Mouse (Mus musculus): ENCODE measurements at regions not wholly inside any gene's neighbourhood (a gene's known extent, or its start where the extent isn't known, plus 50 kb on each side); places are given as distances from the start of the nearest gene placed in this dataset.

DNA sequence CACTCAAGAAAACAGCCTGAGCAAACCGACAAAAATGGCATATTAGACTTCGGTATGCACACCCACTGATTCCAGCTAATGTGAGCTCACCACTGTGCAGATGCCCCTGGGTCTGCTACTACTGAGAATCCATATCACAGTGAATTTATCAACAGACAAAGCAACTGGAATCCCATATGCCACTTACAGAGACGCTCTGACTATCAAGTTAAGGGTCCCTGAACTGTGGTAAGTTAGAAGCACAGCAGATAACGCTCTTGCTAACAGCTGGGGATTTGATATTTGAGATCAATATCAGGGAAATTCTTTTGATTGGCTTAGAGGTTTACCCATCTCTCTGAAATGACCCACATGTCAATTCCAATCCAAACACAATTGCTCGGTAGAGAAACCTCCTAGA lies 205.0 kb downstream of the Parm1 start:
- Histone ChIP-seq H3K27ac (no peak overlapping the region), H3K9me3 (replicated peaks) (no peaks in the 10 kb centered on the region), H3K9ac (no peak overlapping the region), H3K36me3 (no peaks in the 10 kb centered on the region), H3K4me2 (no peak overlapping the region), H3K27me3 (replicated peaks) (no peaks in the 10 kb centered on the region), H3K4me3 (no peak overlapping the region), H3K4me1 (peaks cover 36% of the 10 kb centered on the region)
- WGBS (ENCODE audit: insufficient replicate concordance): 59% methylated on average over 5 of the region's 5 CpGs
- no peak for ATAC-seq

DNA sequence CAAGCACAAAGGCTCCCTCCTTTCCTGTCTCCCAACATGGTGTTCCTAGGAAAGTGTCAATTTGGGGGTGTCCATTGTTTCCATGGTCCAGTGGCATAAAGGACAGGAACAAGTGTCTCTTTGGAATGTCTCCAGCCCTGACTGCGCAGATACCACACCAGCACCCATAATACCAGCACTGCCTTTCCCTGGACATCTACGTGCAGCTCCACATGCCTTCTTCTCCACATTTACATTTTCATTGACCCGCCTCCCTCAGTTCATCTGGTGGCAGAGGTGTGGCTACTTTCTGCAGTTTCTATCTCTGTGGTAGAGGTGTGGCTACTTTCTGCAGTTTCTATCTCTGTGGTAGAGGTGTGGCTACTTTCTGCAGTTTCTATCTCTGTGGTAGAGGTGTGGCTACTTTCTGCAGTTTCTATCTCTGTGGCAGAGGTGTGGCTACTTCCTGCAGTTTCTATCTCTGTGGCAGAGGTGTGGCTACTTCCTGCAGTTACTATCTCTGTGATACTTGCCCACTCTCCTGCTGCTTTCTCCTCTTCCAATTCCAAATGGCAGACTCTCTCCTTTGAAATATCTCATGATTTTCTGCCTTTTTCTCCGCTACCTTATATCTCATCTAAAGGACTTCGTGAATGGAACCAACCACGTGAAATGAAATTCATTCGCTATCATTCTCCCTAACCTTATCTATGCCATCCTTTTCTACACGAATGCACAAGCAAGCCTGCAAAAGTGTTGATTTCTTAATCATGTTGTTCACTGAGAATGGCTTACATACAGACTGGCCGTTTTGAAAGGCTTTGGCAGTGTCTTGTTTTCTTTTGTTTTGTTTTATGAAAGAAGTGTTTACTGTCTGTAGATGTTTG lies 204.0 kb downstream of the Parm1 start:
- H3K27me3 ChIP-seq (replicated peaks): no peaks in the 10 kb centered on the region
- peaks cover 36% of the 10 kb centered on the region for H3K4me1 ChIP-seq
- no peak overlapping the region for H3K9ac ChIP-seq
- no peak overlapping the region for H3K4me3 ChIP-seq
- no peak overlapping the region for H3K4me2 ChIP-seq
- no peaks in the 10 kb centered on the region for H3K9me3 ChIP-seq (replicated peaks)
- H3K27ac ChIP-seq: peak overlapping the region; percentile 45; the same call in 1 of the 2 replicates
- no peaks in the 10 kb centered on the region for H3K36me3 ChIP-seq
- whole genome bisulfite sequencing (ENCODE audit: insufficient replicate concordance): 36% methylated on average over 9 of the region's 9 CpGs
- ATAC-seq: 0 out of 2 replicates have a peak, but pooled peaks have one; percentile 54

DNA sequence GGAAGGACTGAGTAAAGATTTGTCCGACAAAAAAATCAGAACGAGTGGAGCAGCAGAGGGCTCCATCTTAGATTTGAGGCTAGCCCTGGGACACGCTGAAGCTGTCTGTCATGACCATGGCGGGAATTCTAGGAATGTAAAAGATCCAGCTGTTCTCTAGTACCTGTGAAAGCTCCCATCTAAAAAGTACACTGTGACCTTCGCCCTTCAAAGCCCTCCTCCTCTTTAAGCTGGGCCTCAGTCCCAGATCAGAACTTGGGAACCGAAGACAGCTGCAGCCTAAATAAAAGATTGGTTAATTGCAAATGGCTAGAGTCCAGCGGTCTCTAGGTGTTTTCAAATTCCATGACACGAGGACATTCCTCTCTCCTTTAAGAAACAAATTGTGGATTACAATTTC lies 195.6 kb downstream of the Parm1 start:
- no peak for ATAC-seq

DNA sequence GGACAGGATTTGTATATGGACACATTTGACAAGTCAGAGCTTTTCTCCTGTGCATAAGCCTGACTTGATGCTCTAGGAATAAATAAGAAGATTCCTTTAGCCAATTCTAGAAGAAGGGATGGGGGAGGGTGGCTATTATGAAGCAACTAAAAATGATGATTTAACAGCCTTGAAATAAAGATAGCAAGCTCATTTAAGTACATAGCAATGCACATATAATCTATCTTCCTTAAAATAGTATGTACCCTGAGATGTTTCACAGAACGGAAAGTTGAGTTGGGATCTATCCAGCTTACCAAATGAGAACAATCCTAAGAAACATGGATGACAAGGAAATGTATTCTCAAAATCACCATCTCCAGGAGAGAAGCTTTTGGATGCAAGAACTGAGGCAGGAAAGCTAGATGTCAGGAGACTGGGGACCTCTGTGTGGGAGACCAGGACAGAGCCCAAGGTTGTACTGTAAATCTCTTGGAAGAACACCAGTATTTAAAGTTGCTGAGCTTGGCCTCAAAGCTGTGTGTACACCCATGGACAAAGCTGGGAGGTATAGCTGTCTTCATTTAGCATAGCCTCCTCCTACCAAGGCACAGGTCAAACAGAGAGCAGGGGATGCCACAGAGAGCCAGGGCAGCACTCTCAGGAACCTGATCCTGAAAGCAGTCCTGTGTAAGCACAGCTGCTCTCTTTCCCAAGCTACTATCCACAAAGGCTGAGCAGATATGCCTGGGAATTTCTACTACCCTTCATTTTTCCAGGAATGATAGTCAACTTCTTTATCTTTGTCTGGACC lies 192.3 kb downstream of the Parm1 start:
- no peak overlapping the region for H3K4me2 ChIP-seq
- no peaks in the 10 kb centered on the region for H3K9me3 ChIP-seq (replicated peaks)
- H3K27me3 ChIP-seq (replicated peaks): no peaks in the 10 kb centered on the region
- H3K4me3 ChIP-seq: no peak overlapping the region
- no peaks in the 10 kb centered on the region for H3K4me1 ChIP-seq
- no peak for ATAC-seq
- 72% methylated on average over 1 of the region's 1 CpGs for WGBS (ENCODE audit: insufficient replicate concordance)
- no peak overlapping the region for H3K9ac ChIP-seq
- no peak overlapping the region for H3K27ac ChIP-seq
- H3K36me3 ChIP-seq: no peaks in the 10 kb centered on the region

More for the DNA sequence above, 195.6 kb downstream of the Parm1 start:
- 56% methylated on average over 8 of the region's 8 CpGs for WGBS (ENCODE audit: insufficient replicate concordance)
- Histone ChIP-seq H3K9ac (no peak overlapping the region), H3K4me2 (no peak overlapping the region), H3K27ac (no peak overlapping the region), H3K4me3 (no peak overlapping the region), H3K4me1 (0 out of 2 replicates have a peak, but pooled peaks cover 4% of the 10 kb centered on the region), H3K36me3 (no peaks in the 10 kb centered on the region), H3K27me3 (replicated peaks) (no peaks in the 10 kb centered on the region), H3K9me3 (replicated peaks) (no peaks in the 10 kb centered on the region)

DNA sequence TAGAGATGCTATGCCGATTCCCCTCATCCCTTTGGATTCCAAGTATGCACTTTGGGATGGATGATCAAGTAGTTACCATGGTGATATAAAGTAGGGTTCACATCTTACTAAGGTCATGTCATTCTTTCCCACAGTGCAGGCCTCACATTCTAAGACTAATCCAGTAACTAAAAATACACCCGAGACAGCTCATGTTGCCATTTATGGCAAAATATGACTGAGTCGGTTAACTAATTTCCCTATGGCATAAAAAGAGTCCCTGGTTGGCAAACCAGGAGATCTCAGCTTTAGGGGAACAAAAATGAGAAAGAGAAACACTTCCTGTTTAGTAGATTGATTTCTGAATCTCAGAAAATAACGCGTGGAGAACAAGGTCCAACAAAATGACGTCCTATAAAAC lies 190.7 kb downstream of the Parm1 start:
- no peaks in the 10 kb centered on the region for H3K9me3 ChIP-seq (replicated peaks)
- no peaks in the 10 kb centered on the region for H3K27me3 ChIP-seq (replicated peaks)
- H3K36me3 ChIP-seq: no peaks in the 10 kb centered on the region
- no peak overlapping the region for H3K9ac ChIP-seq
- H3K4me1 ChIP-seq: no peaks in the 10 kb centered on the region
- H3K27ac ChIP-seq: no peak overlapping the region
- no peak for ATAC-seq
- no peak overlapping the region for H3K4me2 ChIP-seq
- H3K4me3 ChIP-seq: no peak overlapping the region
- WGBS (ENCODE audit: insufficient replicate concordance): 77% methylated on average over 6 of the region's 6 CpGs

DNA sequence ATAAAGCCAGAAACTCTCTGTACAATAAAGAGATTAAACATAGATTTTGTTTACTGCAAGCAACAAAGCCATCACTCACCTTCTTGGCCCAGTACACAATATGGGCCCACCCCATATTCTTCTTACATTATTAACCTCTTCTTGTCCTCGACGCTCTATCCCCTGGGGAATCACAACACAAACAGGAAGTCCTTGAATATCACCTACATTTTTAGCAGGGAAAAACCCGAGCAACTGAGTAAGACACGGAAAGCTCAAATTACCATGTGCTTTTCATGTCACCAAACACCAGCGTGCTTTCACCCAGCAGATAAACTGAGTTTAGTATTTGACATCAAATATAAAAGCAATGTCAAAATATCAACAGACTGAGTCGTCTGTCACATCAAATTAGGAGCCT lies 179.7 kb downstream of the Parm1 start:
- Histone ChIP-seq H3K4me3 (no peak overlapping the region), H3K9me3 (replicated peaks) (no peaks in the 10 kb centered on the region), H3K27ac (no peak overlapping the region), H3K36me3 (no peaks in the 10 kb centered on the region), H3K27me3 (replicated peaks) (no peaks in the 10 kb centered on the region), H3K4me2 (no peak overlapping the region), H3K9ac (no peak overlapping the region), H3K4me1 (no peaks in the 10 kb centered on the region)
- 62% methylated on average over 6 of the region's 6 CpGs for WGBS (ENCODE audit: insufficient replicate concordance)
- no peak for ATAC-seq

DNA sequence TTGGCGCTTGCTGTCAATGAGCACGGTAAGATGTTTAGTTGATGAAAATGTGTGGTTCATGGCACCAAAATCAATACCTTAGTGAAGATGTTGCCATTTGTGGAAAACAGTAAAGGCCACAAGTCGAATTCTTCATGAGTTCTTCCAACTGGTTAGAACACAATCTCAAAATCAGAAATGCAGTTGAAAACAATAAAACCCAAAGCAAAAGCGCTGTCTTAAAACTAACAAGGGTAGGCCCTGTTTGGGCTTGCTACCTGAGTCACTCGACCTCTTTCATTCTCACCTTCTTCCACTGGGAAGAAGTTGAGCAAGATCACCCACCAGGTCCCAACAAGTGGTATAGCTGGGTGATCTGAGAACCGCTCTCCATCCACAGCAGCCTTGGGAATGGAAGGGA lies 179.1 kb downstream of the Parm1 start:
- Histone ChIP-seq H3K4me1 (no peaks in the 10 kb centered on the region), H3K27me3 (replicated peaks) (no peaks in the 10 kb centered on the region), H3K4me3 (no peak overlapping the region), H3K9ac (no peak overlapping the region), H3K27ac (no peak overlapping the region), H3K9me3 (replicated peaks) (no peaks in the 10 kb centered on the region), H3K36me3 (no peaks in the 10 kb centered on the region), H3K4me2 (no peak overlapping the region)
- ATAC-seq: no peak
- 75% methylated on average over 6 of the region's 6 CpGs for WGBS (ENCODE audit: insufficient replicate concordance)

DNA sequence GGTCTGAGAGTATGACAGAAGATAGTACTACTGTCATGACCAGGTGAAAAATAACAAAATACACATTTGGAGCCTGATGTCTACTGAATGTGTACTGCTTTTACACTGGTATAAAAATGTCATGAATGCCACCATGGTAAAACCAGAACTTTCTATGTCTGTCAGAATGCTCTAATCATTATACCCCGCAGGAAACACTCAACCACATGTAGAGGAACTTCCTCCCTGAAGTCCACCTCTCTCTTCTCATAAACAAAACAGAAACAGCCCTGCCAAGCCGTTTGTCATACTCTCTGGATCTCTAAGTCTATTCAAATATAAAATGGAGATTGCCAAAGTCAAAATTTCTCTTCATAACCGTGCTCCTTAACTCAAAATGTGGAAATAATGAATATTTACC lies 178.2 kb downstream of the Parm1 start:
- Histone ChIP-seq H3K4me3 (no peak overlapping the region), H3K27ac (no peak overlapping the region), H3K9me3 (replicated peaks) (no peaks in the 10 kb centered on the region), H3K9ac (no peak overlapping the region), H3K27me3 (replicated peaks) (no peaks in the 10 kb centered on the region), H3K4me1 (no peaks in the 10 kb centered on the region), H3K4me2 (no peak overlapping the region), H3K36me3 (no peaks in the 10 kb centered on the region)
- WGBS (ENCODE audit: insufficient replicate concordance): 42% methylated on average over 3 of the region's 3 CpGs
- no peak for ATAC-seq

DNA sequence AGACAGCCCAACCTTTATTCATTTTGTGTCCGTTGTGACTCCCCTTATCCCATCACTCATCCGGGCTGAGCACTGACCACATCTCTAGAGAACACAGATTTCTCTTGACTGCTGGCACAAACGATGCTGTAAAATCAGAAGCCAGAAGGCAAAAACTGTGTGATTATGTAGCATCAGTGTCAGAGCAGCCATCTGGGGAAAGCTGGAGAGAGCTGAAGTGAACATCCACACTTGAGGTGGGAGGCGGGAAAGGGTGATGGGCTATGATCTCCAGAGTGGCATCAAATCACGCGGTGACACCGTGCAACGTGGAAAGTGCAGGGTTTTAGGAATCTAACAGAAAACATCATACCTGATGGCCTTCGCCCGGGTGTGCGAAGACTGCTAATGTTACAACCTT lies 175.9 kb downstream of the Parm1 start:
- Histone ChIP-seq H3K9ac (no peak overlapping the region), H3K4me3 (no peak overlapping the region), H3K27me3 (replicated peaks) (no peaks in the 10 kb centered on the region), H3K4me1 (no peaks in the 10 kb centered on the region), H3K4me2 (no peak overlapping the region), H3K27ac (no peak overlapping the region), H3K9me3 (replicated peaks) (no peaks in the 10 kb centered on the region), H3K36me3 (no peaks in the 10 kb centered on the region)
- WGBS (ENCODE audit: insufficient replicate concordance): 78% methylated on average over 11 of the region's 11 CpGs
- ATAC-seq: no peak

DNA sequence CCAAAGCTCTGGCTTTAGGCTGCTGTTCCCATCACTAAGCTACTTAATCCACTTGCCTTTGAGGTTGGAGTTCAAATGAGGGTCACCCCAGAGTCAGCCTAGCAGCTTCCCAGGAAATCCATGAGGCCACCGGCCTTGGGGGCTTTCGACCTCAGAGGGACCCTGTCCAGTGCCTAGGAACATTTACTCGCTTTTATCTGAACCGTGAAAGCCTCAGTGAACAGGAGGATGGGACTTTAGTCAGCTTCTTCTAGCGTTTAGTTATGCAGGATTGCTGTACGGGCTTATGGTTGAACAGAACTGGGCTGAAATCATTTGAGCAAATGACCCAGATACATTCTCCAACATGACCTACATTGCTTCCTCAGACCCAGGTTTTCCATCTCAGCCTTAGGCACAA lies 174.9 kb downstream of the Parm1 start:
- Histone ChIP-seq H3K9me3 (replicated peaks) (no peaks in the 10 kb centered on the region), H3K36me3 (no peaks in the 10 kb centered on the region), H3K27ac (no peak overlapping the region), H3K4me3 (no peak overlapping the region), H3K4me2 (no peak overlapping the region), H3K27me3 (replicated peaks) (no peaks in the 10 kb centered on the region), H3K4me1 (no peaks in the 10 kb centered on the region), H3K9ac (no peak overlapping the region)
- 49% methylated on average over 6 of the region's 6 CpGs for WGBS (ENCODE audit: insufficient replicate concordance)
- ATAC-seq: no peak

DNA sequence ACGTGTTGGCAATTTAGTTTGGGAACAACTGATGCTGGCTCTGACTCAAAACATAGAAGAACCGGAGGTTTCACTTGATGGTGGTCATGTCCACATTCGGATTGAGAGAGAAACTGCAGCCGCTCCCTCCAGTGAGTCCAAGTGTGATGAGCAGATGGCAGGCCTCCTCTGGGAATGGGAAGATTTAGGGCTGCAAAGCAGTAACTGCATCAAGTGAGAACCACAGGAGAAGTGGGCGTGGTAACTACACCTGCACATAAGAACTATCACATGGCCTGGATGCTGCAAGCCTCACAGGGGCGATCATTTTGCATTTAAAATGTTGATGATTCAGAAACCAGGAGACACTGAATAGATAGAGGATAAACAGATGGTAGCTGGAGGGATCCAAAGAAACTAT lies 161.3 kb downstream of the Parm1 start:
- Histone ChIP-seq H3K27ac (no peak overlapping the region), H3K9ac (no peak overlapping the region), H3K36me3 (no peaks in the 10 kb centered on the region), H3K4me1 (no peaks in the 10 kb centered on the region), H3K9me3 (replicated peaks) (no peaks in the 10 kb centered on the region), H3K4me2 (no peak overlapping the region), H3K27me3 (replicated peaks) (no peaks in the 10 kb centered on the region), H3K4me3 (no peak overlapping the region)
- ATAC-seq: no peak
- 72% methylated on average over 6 of the region's 6 CpGs for WGBS (ENCODE audit: insufficient replicate concordance)
